Mouse (Mus musculus) right cerebral cortex, postnatal 4 days (tissue): ENCODE data around the gene Rnf144b.
A peak's percentile ranks its signal among the peaks of the same experiment; 100 is the strongest.

Experiments
- DNase-seq: peaks from one replicate; pipeline ENCODE4 v3.0.0-alpha.2; 2022

The Rnf144b gene

GRCm38 (mm10) chr13:47183033-47183730 is 60.7 kb downstream of the Rnf144b start:
- DNase-seq = no peak

- DNase-seq = no peak
Observed at GRCm38 (mm10) chr13:47183771-47184170, 61.3 kb downstream of the Rnf144b start.

- no peak for DNase-seq
Observed at GRCm38 (mm10) chr13:47187836-47188235, 65.4 kb downstream of the Rnf144b start.

GRCm38 (mm10) chr13:47189971-47190370 is 67.5 kb downstream of the Rnf144b start:
- DNase-seq = no peak

- no peak for DNase-seq
Observed at GRCm38 (mm10) chr13:47192200-47192599, 69.7 kb downstream of the Rnf144b start.

GRCm38 (mm10) chr13:47192771-47193170 is 70.3 kb downstream of the Rnf144b start:
- no peak for DNase-seq

- DNase-seq = peak; percentile 43
Observed at GRCm38 (mm10) chr13:47193326-47194153, 71.1 kb downstream of the Rnf144b start.

- no peak for DNase-seq
Observed at GRCm38 (mm10) chr13:47194695-47195094, 72.2 kb downstream of the Rnf144b start.

GRCm38 (mm10) chr13:47195491-47195890 is 73.0 kb downstream of the Rnf144b start:
- DNase-seq = no peak

GRCm38 (mm10) chr13:47200011-47200670 is 77.7 kb downstream of the Rnf144b start:
- DNase-seq = no peak

- no peak for DNase-seq
Observed at GRCm38 (mm10) chr13:47201962-47202624, 79.6 kb downstream of the Rnf144b start.

GRCm38 (mm10) chr13:47210496-47210895 is 88.0 kb downstream of the Rnf144b start:
- DNase-seq = no peak

GRCm38 (mm10) chr13:47210992-47211391 is 88.5 kb downstream of the Rnf144b start:
- DNase-seq = no peak

- no peak for DNase-seq
Observed at GRCm38 (mm10) chr13:47211581-47211980, 89.1 kb downstream of the Rnf144b start.

- no peak for DNase-seq
Observed at GRCm38 (mm10) chr13:47213817-47214216, 91.4 kb downstream of the Rnf144b start.

- no peak for DNase-seq
Observed at GRCm38 (mm10) chr13:47214895-47215294, 92.4 kb downstream of the Rnf144b start.

GRCm38 (mm10) chr13:47215815-47216585 is 93.5 kb downstream of the Rnf144b start:
- no peak for DNase-seq

- DNase-seq = no peak
Observed at GRCm38 (mm10) chr13:47217107-47217571, 94.7 kb downstream of the Rnf144b start.

GRCm38 (mm10) chr13:47218351-47218750 is 95.9 kb downstream of the Rnf144b start:
- no peak for DNase-seq

GRCm38 (mm10) chr13:47220426-47220825 is 98.0 kb downstream of the Rnf144b start:
- DNase-seq = no peak

GRCm38 (mm10) chr13:47223576-47224538 is 101.4 kb downstream of the Rnf144b start:
- DNase-seq = no peak
